Mouse (Mus musculus) neural tube, embryonic 14.5 days (tissue): ENCODE measurements around the gene Ccdc8. TPM values are rescaled to one million over a fixed set of nuclear protein-coding genes. Genes with fewer than 3 reads are reported as not detected.

ENCODE experiments used
- ATAC-seq: fragments of 200-750 bp; cut with Nextera tagmentation; 2 replicates; pipeline ENCODE4 v1.8.0; 2017; ENCODE audit warnings: low read depth, mild to moderate bottlenecking, moderate TSS enrichment, moderate library complexity
- H3K27ac ChIP-seq: fragments of 300-500 bp; sonication (generic); 2 replicates; pipeline ENCODE4 v1.5.1; 2014; ENCODE audit warnings: low read depth, mild to moderate bottlenecking, control low read depth, low read length, moderate library complexity, mixed read lengths
- H3K27me3 ChIP-seq: fragments of 300-500 bp; sonication (generic); 2 replicates; pipeline ENCODE4 v1.6.1; 2014; ENCODE audit warnings: low read length; ENCODE audit not compliant: control insufficient read depth, insufficient read depth
- H3K36me3 ChIP-seq: fragments of 300-500 bp; sonication (generic); 2 replicates; pipeline ENCODE4 v1.6.1; 2014; ENCODE audit warnings: low read length, mixed read lengths; ENCODE audit not compliant: control insufficient read depth, insufficient read depth
- H3K4me1 ChIP-seq: fragments of 300-500 bp; sonication (generic); 2 replicates; pipeline ENCODE4 v1.6.1; 2014; ENCODE audit warnings: low read length; ENCODE audit not compliant: control insufficient read depth, insufficient read depth
- H3K4me2 ChIP-seq: fragments of 300-500 bp; sonication (generic); 2 replicates; pipeline ENCODE4 v1.6.1; 2014; ENCODE audit warnings: mild to moderate bottlenecking, low read depth, low read length, control low read depth
- H3K4me3 ChIP-seq: fragments of 300-500 bp; sonication (generic); 2 replicates; pipeline ENCODE4 v1.5.1; 2014; ENCODE audit warnings: low read depth, low read length, control low read depth, mixed read lengths
- H3K9ac ChIP-seq: fragments of 300-500 bp; sonication (generic); replicated peaks from 2 replicates; pipeline ENCODE4 v1.6.1; 2014; ENCODE audit warnings: low read depth, mild to moderate bottlenecking, control low read depth, low read length, mixed read lengths
- H3K9me3 ChIP-seq: fragments of 300-500 bp; sonication (generic); 2 replicates; pipeline ENCODE4 v1.6.1; 2016; ENCODE audit warnings: low read length; ENCODE audit not compliant: control insufficient read depth
- WGBS: fragments of 180-500 bp; shearing (Covaris S2); extraction: QIAGEN DNeasy Blood & Tissue Kit; methylation state at CpG from one replicate; pipeline ENCODE4 v1.1.7; 2014; 5-methylcytosine and 5-hydroxymethylcytosine counted together
- polyA plus RNA-seq: library from polyadenylated mRNA; unstranded; fragments of >200 nt; fragmentation: Nextera tagmentation; extraction: Ambion mirVana; gene quantifications from 2 replicates; pipeline ENCODE4 v1.2.1, GENCODE M21; 2014

Gene Ccdc8
- polyA plus RNA-seq, 1 experiment from 2014 or later = 2.3 TPM

DNA sequence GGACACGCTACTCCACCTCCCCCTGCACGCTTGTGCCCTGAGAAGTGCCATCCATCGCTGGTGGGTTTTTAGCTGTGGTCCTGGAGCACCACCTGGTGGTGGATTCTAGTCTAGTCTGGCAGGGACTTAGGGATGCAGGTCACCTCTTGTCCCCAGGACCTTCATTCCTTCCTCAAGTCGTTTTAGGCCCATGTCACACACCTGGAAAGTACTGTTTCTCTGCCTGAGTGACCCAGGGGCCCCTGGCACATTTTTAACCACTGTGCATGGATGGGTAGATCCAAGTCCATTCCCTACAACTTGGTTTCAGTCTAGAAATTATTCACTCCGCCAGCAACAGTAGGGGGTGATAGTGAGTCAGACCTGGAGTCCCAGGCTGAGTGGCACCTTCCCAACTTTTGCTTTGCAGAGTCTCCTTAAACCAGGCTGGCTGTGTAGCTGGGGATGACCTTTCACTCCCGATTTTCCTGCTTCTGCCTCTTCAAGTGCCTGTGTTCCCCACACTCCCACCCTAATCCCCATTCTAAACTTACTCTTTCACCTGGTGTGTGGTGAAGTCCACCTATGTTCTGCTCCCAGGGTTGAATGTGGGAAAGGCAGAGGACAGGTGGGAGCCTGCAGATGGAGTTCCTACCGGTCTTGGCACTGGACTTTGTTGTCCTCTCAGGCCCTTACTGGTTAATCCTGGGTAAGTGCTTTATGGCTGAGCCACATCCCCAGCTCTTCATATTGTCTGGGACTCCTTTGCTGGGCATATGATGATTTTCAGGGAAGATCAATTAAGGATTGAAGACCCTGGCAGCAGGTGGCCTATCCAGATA is 10.1 kb downstream of the Ccdc8 start:
- Histone ChIP-seq H3K4me2 (no peak overlapping the region), H3K4me1 (no peaks in the 10 kb centered on the region), H3K9ac (no peak overlapping the region), H3K27me3 (no peaks in the 10 kb centered on the region), H3K36me3 (peaks cover 33% of the 10 kb centered on the region), H3K4me3 (no peak overlapping the region), H3K9me3 (no peaks in the 10 kb centered on the region), H3K27ac (no peak overlapping the region)
- 14% methylated on average over 7 of the region's 7 CpGs for WGBS
- peak; percentile 73; the same call in 1 of the 2 replicates for ATAC-seq

DNA sequence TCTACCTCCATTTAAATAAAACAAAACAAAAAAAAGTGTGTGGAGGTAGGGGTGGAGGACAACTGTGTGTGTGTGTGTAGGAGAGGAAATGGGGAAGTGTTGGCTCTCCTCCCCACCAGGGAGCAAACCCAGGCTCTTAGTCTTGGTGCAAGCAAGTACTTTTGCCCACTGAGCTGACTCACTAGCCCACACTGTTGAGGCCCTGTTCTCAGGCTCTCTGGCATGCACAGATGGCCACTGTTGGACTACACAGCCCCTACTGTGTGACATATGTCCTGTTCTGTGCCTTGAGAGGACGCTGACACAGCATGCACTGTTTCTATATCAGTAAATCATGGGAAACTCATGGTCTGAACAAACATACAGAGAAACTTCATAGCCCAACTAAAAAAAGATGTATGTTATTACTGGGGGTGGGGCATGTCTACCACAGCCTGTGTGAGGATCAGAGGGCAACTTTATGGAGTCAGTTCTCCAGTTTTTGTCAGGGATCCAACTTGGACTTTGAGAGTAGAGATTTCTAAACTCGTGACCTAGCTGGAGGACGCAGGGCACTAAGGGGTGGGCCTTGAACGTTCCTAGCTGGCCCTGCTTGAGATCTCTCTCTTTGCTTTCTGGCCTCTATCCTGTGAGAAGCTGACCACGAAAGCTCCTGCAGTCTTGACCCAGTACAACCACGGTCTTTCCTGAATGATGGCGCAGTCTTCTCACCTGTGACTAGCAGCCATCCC is 10.9 kb downstream of the Ccdc8 start:
- Histone ChIP-seq H3K27ac (no peak overlapping the region), H3K9me3 (no peaks in the 10 kb centered on the region), H3K4me2 (no peak overlapping the region), H3K4me1 (no peaks in the 10 kb centered on the region), H3K4me3 (no peak overlapping the region), H3K9ac (no peak overlapping the region), H3K27me3 (no peaks in the 10 kb centered on the region), H3K36me3 (peaks cover 37% of the 10 kb centered on the region)
- 82% methylated on average over 7 of the region's 7 CpGs for WGBS
- no peak for ATAC-seq

DNA sequence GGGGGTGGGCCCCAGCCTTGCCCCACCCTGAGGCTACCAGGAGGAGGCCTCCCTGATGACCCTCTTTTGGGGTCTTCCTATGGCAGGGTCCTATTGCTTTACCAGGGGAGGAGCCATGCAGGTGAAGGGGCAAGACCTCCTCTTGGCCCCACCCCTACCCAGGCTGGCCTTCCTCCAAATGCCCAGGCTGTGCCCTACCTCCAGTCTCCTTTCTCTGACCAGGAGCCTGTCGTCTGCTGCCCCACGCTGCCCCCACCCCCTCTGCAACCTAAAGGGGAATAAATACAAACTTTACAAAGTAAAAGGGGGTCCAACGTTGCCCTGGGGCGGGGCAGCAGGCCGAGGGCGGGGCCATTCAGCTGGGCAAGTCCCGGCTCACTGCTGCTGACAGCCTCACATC is 12.2 kb downstream of the Ccdc8 start:
- Histone ChIP-seq H3K9ac (no peak overlapping the region), H3K4me2 (no peak overlapping the region), H3K9me3 (no peaks in the 10 kb centered on the region), H3K27ac (no peak overlapping the region), H3K36me3 (peaks cover 47% of the 10 kb centered on the region), H3K4me3 (no peak overlapping the region), H3K27me3 (no peaks in the 10 kb centered on the region), H3K4me1 (no peaks in the 10 kb centered on the region)
- no peak for ATAC-seq
- WGBS = 82% methylated on average over 7 of the region's 7 CpGs

DNA sequence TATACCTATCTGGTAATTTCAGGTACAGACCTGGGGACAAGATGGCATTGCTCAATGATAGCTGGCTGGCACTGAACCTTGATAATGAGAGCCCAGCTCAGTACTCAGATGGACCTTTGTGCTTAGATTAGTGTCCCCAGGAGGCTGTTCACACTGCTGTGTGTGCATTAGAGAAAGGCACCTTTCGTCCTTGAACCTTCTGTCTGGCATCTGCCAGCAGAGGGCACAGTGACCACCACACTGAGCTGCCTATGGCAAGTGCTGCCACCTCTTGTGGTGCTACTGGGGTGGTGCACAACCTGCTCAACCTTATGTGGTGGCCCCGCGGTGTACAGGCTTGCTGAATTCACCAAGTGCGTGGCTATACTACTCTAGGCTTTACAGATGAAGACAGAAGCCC is 14.8 kb downstream of the Ccdc8 start:
- H3K9ac ChIP-seq = no peak overlapping the region
- no peaks in the 10 kb centered on the region for H3K9me3 ChIP-seq
- H3K4me3 ChIP-seq = no peak overlapping the region
- H3K4me1 ChIP-seq = no peaks in the 10 kb centered on the region
- H3K27me3 ChIP-seq = no peaks in the 10 kb centered on the region
- WGBS = 83% methylated on average over 4 of the region's 4 CpGs
- no peak overlapping the region for H3K4me2 ChIP-seq
- peaks cover 72% of the 10 kb centered on the region for H3K36me3 ChIP-seq
- no peak overlapping the region for H3K27ac ChIP-seq
- no peak for ATAC-seq

DNA sequence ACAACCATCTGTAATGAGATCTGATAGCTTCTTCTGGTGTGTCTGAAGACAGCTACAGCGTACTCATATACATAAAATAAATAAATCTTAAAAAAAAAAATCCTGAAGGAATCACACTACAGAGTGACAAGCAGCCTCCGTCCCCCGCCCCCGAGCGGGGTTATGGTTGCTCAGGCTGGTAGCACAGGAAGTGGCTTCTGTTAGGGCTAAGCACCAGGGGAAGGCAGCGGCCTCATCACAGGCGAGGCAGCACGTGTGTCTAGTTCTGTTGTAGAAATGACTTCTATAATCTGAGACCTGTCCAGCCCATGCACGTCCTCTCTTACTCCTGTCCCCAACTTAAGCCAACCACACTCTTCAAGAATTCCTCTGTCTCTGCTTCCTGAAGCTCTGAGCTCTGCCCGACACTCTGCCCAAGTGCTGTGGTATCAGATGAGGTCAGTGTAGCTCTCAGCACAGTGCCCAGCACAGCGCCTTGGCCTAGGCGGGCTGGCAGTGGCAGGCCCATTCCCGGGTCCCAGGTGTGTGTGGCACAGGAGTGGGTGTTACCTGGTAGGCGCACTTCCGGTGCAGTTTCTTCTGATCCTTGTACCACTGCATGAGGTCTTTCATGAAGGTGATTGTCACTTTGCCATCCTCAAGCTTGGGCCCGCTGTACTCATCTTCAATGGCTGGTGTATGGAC is 17.0 kb downstream of the Ccdc8 start:
- H3K36me3 ChIP-seq = peaks cover 76% of the 10 kb centered on the region
- H3K27me3 ChIP-seq = no peaks in the 10 kb centered on the region
- H3K4me3 ChIP-seq = no peak overlapping the region
- H3K9ac ChIP-seq = no peak overlapping the region
- no peak for ATAC-seq
- H3K4me2 ChIP-seq = no peak overlapping the region
- no peaks in the 10 kb centered on the region for H3K4me1 ChIP-seq
- no peak overlapping the region for H3K27ac ChIP-seq
- H3K9me3 ChIP-seq = no peaks in the 10 kb centered on the region
- WGBS = 94% methylated on average over 16 of the region's 16 CpGs

DNA sequence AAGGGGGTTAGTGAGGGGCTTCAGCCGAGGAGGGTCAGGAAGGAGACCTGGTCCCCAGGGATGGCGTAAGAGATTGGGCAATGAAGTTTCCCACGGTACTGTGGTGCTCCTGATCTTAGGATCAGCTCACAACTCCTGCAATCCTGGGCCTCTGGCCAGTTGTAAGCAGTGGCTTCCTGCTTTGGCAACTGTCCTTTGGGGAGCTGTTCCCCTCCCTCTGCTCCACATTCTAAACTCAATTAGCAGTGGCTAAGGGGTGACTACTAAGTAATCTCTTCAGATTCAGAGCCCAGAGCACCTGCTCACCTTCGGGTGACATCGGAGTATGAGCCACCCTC is 17.5 kb downstream of the Ccdc8 start:
- Histone ChIP-seq H3K9ac (no peak overlapping the region), H3K27ac (no peak overlapping the region), H3K36me3 (peaks cover 76% of the 10 kb centered on the region), H3K27me3 (no peaks in the 10 kb centered on the region), H3K4me1 (no peaks in the 10 kb centered on the region), H3K9me3 (no peaks in the 10 kb centered on the region), H3K4me2 (no peak overlapping the region), H3K4me3 (no peak overlapping the region)
- no peak for ATAC-seq
- 92% methylated on average over 5 of the region's 5 CpGs for WGBS

DNA sequence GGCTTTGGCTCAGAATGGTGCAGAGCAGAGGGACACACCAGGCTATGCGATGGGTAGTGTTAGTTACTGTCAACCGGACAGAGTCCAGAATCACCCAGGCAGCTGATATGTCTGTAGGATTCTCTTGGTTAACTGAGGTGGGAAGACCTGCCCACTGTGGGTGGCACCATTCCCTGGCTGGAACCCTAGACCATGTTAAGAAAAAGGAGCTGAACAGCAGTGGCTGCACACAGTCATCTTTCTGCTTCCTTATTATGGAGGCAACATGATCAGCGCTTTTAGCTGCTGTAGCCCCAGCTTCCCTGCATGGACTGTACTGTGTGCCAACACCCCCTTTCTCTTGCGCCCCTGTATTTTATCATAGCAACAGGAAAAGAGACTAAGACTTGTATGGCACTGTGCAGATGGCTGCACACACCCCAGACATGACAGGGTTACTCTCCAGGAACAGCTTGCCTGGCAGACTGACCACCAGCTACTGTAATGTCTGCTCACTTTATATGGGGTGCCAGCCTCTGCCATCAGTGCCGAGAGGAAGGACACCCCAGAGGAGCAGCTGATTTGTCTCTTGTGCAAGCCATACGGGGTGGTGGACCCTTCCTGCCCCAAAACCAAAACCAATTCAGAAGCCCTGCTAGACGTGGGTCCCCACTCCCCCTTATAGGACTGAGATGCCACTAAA is 19.5 kb downstream of the Ccdc8 start:
- WGBS = 93% methylated on average over 7 of the region's 7 CpGs
- Histone ChIP-seq H3K27me3 (no peaks in the 10 kb centered on the region), H3K9me3 (no peaks in the 10 kb centered on the region), H3K4me3 (no peak overlapping the region), H3K4me2 (no peak overlapping the region), H3K4me1 (no peaks in the 10 kb centered on the region), H3K27ac (no peak overlapping the region), H3K36me3 (peaks cover 71% of the 10 kb centered on the region), H3K9ac (no peak overlapping the region)
- ATAC-seq = no peak

DNA sequence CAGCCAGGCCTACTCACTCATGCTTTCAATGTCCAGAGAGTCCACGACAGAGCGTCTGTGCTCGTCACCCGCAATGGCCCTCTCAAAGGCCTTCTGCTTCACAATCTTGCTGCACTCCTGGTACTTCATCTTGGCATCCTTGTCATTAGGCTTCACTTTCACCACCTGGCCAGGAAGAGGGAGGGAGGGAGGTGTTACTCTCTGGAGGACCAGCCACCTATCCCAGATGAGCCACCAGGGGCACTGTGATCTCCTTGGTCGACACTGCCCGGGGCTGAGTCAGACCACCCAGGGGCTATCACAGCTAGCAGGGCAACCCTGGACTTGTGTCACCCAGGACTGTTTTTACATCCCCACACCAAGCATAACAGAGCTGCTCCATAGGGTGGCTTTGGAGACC is 22.9 kb downstream of the Ccdc8 start:
- Histone ChIP-seq H3K4me1 (no peaks in the 10 kb centered on the region), H3K27me3 (no peaks in the 10 kb centered on the region), H3K4me3 (no peak overlapping the region), H3K9ac (no peak overlapping the region), H3K4me2 (no peak overlapping the region), H3K9me3 (no peaks in the 10 kb centered on the region), H3K36me3 (peaks cover 54% of the 10 kb centered on the region), H3K27ac (no peak overlapping the region)
- 92% methylated on average over 6 of the region's 6 CpGs for WGBS
- no peak for ATAC-seq
